Mouse (Mus musculus) adrenal gland, adult 8-10 months (tissue): Measurements from ENCODE around the gene Pdcd2l. TPM values are rescaled to one million over a fixed set of nuclear protein-coding genes. Genes with fewer than 3 reads are reported as not detected.
"Not testable (repeated sequence)": the region's sequence is repeated elsewhere in the genome, so short reads cannot be mapped to it uniquely, and the experiment has no call there.

ENCODE experiments used
- DNase-seq: peaks from one replicate; pipeline ENCODE4 v3.0.0; 2022
- total RNA-seq, 4 experiments: library from RNA; stranded (reverse); gene quantifications; 2 replicates each; pipeline ENCODE4 v1.2.4; 2022

Pdcd2l gene
- total RNA-seq, 4 experiments from 2014 or later = 25.7 to 30.3 (median 27.0) TPM

DNA sequence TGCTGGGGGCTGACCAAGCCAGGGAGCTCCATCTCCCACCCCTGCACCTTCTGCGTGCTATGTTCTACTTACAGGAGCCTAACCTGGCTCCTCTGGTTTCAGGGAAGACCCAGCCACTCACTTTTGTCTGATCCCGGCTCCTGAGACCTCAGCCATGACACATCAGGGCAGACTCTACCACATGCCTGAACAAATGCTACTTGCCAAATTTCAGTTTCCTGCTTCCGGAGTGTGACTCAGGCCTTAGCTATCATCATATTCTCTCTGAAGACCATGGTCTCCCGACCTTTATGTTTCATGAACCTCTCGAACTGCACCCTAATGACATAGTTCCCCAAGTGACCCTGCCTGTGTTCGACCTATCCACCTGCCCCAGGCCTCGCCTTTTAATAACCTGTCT, 16.8 kb upstream of the Pdcd2l start:
- no peak for DNase-seq

DNA sequence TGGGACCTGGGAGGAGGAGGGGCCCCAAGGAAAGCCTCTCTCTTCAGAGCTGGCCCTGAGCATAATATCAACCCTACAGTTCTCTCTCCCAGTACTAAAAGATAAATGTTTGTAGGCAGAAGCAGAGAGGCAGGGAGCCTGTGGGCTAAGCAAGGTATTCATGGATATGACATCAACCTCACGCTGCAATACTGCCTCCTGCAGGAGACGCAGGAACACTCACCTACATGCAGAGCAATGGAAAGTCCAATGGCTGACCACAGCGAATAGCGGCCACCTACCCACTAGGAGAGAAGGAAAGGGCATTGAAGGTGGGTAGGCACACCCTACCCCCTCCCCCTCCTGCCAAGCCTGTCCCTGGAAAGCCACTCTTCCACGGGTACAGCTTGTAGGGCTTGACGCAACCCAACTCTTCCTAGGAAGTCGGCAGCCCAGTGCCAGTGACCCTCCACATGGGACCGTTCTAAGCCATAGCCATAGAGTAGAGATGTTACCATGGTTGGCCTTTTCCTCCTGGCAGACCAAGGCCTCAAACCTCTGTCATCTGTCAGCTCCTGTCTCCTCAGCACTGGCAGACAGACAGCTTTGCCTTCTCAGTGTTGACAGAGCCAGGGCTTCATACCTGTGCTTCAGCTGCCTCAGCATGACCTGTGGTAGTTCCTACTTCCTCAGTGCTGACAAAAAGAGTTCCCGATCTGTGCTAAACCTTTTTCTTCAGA, 11.7 kb upstream of the Pdcd2l start:
- no peak for DNase-seq

DNA sequence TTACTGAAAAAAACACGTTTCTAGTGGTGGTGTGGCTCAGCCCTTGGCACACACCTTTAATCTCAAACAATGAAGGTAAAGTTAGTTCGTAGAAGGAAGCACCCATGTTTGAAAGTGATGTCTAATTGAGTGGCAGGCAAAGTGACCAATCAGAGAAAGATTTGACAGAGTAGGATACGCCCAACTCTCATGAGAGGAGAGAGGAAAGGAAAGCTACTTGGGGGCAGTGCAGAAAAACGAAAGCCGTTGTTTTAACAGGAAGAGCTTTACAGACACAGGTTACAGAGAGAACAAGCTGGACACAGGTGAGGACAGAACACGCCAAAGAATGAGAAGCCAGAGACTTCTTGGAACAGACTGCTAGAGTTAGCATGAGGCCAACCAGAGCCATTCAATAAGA, 9.9 kb upstream of the Pdcd2l start:
- no peak for DNase-seq

DNA sequence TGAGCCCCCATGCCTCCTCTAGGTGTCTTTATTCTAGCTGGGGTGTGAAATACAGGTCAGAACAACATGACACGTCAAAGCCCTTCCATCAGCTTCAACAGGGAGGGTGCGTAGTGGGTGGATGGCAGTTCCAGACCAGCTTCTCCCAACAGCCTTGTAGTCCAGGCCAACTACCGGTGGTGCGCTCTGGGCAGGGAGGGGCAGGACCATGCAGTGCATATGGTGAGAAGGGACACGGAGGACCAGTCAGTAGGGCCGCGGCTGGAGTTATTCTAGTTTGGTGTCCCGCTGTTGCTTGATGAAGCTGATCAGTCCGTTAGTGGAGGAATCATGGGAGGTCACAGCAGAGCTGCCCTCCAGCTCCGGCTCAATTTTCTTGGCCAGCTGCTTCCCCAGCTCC, 5.7 kb upstream of the Pdcd2l start:
- not testable (repeated sequence) for DNase-seq

DNA sequence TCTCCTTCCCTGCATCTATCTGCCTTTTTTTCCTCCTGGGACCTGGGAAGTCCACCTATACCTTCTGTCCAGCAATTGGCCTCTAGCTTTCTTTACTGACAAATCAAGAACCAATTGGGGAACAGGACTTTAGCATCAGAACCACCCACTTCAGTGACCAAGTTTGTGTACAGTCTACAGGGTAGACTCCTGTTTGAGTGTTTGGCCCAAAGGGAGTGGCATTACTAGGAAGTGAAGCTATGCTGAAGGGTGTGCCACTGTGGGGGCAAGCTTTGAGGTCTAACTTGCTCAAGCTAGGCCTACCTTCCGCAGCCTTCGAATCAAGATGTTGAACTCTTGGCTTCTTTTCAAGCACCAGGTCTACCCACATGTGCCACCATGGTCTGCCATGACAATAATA, 4.4 kb upstream of the Pdcd2l start:
- no peak for DNase-seq

DNA sequence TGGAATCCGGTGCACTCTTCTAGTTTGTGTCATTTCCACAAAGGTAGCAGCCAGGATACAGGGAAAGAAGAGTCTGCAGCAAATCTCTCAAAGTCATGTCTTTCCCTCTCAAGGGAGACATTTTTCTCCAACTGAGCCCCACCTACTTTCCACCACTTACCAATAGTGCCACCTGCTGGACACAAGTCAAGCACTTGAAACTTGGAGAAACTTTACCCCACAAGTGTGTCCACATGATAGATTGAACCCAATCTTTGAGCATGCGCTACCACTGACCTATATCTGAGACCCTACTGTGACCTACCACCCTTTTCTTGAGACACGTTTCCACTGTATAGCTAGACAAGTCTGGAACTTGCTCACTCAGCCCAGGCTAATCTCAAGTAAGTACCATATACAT, 1.9 kb upstream of the Pdcd2l start:
- no peak for DNase-seq

DNA sequence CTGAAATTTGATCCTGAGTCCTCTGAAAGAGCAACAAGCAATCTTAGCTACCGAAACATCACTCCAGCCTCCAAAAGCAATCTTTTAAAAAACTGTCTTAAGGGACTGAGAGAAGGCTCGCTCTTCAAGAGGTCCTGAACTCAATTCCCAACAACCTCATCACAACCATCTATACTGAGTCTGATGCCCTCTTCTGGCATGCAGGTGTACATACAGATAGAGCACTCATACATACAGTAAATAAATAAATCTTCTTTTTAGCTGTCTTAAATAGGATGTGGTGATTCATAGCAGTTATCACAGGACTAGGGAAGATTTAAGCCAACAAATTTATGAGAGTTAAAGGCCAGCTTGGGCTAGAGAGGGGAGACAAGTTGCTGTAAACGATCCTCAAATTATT, 829 bp downstream of the Pdcd2l start:
- DNase-seq = no peak

DNA sequence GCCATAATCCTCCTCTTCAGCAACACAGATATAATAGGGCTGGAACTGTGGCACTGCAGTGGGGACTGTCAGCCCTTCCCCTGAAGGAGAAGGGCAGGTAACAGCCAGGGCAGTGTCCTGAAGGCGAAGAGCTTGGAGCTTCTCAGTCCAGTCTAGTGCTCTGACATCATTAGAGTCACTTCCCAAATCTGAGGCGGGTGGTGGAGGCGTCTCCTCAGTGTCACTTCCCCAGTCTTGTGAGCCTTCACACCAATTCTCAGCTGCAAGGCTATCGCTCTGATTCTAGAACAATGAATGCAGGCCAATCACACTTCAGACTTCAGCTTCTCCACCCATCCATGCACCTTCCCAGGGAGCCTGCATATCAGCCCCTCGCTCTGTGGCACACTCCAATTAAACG, 3.6 kb downstream of the Pdcd2l start:
- DNase-seq = no peak

DNA sequence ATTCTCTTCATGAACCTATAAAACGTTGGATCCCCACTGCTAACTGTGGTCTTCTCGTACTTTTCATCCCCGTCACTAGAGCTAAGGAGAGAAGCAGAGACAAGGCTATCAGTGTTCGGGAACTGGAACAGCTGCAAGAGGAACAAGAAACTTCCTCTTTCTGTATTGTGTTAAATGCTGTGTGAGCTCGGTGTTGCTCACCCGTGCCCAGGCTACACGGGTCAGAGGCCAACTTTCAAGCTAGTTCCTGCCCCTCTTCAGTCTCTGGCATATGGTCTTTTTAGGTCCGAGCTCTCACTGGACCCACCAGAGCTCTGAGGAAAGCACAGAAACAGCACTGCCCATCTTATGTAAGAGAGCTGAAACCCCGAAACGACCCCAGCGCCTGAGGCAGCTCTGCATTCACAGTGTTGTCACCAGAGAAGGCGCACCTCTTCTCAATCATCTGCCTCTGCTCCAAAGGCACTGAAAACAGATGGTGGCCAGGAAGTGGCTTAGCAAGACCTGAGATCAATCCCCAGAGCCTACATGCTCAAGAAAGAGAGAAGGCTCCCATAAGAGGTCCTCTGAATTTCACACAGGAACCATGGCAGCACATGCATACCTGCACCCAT, 7.0 kb downstream of the Pdcd2l start:
- no peak for DNase-seq

DNA sequence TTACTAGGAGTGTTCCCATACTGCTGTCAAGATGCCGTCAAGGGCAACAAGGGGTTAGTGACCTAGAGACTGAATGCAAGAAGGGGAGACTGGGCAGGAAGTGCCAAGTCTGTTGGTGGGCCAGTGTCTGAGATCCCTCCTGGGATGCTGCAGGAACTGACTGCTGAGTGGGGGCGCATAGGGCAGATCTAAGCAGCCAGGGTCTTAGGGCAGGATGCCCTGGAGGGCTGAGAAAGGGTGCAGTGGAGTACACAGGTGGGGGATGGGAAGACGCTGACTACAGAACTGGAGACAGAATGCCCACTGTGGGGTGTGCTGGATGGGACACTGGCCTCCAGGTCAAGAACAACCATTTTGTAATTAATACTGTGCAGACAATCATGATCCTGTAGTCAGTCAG, 12.7 kb downstream of the Pdcd2l start:
- no peak for DNase-seq

DNA sequence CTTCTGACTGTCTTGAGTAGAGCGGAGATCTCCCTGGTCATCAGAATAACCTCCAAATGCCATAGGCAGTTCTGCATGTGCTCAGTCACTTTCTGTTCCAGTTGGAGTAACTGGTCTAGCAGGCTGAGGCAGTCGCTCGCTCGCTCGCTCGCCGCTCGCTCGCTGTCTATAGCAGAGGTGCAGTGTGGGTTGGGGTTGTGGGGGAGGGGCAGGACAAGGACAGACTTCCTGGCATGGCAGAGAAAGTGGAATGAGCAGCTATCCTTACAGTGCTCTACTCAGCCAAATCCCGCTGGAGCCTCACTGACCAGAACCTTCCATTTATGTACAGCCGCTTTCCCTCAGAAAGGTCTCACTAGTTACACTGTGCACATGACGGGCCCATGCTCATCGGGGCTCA, 13.1 kb downstream of the Pdcd2l start:
- DNase-seq = no peak

DNA sequence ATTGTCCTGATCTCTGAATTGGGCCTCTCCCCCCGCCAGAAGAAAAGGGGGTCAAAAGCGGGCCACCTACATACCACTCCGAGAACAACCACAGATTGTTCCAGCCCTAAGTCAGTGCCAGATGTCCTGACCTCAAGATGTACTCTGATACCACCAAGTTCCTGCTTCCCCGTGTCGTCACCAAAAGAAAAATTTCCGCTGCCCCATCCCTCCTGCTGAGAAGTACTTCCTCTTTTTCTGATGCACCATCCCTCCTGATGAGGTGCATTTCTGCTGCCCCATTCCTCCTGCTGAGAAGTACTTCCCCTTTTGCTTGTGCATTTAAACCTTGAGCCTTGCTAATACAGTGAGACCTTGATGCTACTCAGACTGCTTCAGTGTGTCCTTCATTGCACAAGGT, 20.2 kb downstream of the Pdcd2l start:
- not testable (repeated sequence) for DNase-seq

DNA sequence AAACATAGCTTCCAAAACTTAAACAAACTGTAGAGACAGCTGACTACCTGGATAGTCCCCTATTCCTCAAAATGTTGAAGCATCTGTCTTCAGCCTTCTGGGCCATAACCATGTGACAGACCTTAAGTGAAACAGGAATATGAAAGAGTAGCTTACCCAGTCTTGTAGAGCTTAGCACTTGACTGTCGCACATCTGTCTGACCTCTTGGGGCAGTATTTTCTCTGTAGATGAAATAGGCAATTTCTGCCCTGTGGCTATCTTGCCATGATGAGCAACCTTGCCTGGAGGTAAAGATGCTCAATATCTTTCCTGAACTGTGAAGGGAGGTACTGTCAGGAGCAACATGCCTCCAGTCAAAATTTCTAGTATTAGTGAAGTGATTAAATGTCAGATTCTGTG, 24.2 kb downstream of the Pdcd2l start:
- no peak for DNase-seq

DNA sequence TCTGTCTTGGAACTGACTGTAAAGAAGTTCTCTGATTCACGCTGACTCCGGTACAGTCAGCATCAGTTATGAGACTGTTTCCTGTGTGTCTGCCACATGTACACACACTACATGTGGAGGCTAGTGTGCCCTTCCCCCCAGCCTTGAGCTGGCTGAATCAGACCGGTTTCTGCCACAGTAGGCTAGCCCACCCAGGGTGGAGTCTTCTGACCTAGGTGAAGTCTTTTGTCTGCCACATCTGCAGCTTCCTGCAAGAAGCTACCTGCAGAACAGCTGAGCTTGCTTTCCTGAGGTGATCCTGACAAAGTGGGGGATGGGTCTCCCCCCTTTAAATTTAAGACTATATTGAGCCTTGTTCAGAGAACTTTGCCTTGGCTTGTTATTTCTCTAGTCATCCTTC, 27.0 kb downstream of the Pdcd2l start, which contains the start of gene Uba2:
Uba2 (minus strand) TSS at position 146 of the 400 bp plus-strand sequence.
- DNase-seq = no peak

DNA sequence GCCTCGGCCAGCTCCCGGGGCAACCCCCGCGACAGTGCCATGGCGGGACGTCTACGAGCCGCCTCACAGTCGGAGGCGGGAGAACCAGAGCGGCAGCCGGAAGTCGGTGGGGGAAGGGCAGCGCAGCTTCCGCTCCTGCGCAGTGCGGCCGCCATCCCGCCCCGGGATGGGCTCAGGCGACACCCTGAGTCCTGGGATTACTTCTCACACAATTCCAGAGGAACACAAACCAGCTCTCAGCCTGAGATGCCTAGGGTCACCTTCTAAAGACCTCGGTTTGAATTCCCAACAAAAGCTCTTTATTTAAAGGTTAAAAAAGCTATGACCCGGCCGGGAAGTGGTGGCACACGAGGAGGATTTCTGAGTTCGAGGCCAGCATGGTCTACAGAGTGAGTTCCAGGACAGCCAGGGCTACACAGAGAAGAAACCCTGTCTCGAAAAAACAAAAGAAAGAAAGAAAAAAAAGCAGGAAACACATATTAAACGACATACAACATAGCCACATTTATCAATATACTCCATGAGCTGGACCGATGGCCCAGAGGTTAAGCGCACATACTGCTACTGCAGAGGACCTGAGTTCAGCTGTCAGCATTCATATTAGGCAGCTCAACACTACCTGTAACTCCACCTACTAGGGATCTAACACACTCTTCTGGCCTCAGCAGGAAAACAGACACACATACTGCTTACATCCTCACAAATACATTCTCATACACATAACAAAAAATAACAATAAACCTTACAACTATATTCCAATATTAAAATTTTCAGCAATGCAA, 27.8 kb downstream of the Pdcd2l start:
- peak; percentile 84 for DNase-seq

DNA sequence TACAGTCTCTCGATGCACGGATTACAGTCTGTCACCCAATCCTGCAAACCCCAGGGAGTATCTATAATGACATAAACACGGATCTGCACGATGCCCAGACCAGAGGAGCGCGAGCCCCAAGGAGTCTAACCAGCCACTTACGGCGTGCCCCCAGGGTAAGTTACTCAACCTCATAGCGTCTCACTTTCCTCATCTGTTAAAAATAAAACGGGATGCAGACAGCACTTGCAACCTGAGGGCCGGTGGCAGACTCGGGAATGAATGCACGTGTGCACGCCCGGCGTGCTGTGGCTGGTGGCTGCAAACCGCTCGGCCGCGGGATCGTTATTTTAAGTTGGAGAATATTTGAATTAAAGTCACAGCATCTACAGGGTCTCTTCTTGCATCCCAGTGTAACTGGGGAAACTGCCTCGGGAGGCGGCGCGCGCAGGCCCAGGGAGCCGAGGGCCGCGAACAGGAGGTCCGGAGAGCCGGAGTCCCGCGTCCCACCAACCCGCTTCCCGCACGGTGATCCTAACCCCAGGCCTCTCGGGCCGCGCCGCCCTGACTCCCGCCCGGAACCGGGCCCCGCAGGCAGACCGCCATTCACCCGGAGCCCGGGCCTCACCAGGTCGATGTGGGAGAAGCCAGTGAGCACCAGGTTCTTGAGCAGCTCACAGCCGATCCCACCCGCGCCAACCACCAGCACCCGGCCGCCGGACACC, 28.5 kb downstream of the Pdcd2l start:
- peak; percentile 10 for DNase-seq

DNA sequence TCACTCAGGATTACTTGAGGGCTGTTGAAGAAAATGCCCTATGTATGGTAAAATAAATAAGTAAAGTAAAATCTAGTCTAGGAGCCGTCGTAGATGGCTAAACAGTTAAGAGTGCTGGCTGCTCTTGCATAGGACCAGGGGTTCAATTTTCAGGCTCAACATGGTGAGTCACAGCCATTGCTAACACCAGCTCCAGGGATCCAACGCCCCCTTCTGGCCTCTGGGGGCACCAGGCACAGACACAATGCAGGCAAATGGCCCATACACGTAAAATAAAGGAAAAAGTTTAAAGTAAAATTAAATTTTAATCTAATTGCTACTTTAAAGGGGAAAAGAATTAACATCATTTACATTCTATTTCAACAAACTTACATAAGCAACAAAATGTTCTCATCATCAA, 29.6 kb downstream of the Pdcd2l start:
- DNase-seq = peak; percentile 22

DNA sequence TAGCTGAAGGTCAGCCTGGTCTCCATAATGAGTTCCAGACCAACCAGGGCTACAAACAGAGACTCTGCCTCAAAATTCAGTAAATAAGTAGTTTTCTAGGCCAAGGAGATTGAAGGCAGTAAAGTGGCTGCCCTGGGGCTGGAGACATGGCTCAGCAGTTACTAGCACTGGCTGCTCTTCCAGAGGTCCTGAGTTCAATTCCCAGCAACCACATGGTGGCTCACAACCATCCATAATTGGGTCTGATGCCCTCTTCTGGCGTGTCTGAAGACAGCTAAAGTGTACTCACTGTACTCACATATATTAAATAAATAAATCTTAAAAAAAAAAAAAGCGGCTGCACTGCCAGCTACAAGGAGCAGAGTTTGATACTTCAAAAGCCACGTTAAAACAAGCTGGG, 30.5 kb downstream of the Pdcd2l start:
- no peak for DNase-seq

DNA sequence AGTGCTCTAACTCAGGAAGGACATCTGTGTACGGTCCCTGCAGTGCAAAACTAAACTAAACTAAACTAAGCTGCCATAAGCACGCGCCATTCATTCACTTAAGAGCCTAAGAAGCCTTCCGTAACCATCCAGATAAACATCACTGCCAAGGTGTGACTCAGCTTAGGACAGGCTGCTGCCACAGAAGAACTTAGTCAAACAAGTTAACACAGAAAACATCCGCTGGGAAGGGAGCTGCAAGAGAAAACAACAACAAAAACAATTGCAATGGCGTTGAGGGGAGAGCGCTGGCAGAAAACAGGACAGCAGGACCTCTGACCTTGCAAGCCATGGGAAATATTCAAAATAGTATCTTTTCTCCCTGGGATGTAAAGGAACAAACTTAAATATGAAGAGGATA, 31.8 kb downstream of the Pdcd2l start:
- DNase-seq = no peak

DNA sequence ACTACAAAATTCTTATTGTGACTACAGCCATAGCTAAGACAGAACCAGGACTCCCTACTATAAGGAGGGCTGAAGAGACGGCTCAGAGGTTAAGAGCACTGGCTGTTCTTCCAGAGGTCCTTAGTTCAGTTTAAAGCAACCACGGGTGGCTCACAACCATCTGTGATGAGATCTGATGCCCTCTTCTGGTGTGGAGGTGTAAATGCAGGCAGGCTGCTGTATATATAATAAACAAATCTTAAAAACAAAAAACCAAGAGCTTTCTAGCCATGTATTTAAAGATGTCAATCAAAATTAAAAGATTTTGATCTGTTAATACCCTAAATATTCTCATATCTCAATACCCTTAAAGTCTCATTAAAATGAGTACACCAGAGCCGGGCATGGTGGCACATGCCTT, 37.3 kb downstream of the Pdcd2l start:
- DNase-seq = no peak

DNA sequence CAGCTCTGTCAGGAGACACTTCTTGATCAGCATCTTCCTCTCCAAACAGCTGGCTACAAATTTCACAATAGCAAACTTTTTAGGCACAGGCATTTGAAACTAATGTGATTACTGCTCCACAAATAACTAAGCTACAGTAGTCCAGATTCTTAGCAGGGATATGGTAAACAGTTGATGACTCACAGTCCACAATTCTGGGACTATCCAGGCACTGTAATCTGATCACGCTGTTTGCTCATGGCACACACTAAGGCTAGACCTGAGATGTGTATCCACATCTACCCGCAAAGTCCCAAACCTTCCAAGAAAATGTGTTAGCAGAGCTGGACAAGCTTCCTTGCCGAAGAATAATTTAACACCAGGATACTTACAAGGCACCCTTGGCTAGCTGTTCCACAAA, 38.5 kb downstream of the Pdcd2l start:
- DNase-seq = no peak

DNA sequence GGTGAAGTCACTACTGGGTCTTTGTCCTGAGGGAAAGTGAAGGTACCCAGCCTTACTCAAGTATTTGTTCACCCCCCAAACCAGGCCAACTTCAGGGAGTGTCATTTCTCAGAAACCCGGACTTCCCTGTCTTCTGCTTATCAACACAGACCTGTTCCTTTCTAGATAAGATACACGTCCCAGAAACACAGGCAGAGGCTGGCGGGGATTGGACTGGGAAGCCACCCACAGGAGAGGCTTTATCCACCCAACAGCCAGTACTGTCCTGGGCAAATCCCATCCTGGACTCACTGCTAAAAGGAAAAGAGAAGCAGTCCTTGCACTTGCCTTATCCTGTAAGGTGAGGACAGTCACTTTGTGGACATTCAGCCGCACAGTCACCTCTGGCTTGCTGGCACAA, 49.3 kb downstream of the Pdcd2l start:
- DNase-seq = no peak

DNA sequence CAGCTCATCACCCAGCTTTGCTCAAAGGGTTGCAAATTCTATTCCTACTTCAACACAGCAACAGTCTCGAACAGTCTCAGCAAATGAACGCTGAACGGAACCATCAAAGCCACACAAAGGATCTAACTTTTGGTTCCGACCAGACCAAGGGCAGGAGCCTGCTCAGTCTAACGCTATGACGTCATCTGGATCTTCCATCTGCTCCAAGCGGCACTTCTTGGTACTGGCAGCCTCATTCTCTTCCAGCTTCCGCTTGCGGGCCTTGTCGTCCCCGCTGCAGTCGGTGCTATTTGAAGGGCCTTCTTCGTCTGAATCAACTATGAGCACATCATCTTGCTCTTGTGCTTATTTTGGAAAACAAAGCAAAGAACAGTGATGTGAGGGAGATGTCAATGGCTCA, 55.3 kb downstream of the Pdcd2l start:
- no peak for DNase-seq
